Mouse (Mus musculus): ENCODE measurements around the gene Gm4307. TPM values are rescaled to one million over a fixed set of nuclear protein-coding genes. Genes with fewer than 3 reads are reported as not detected.

Gene Gm4307
- not detected for total RNA-seq (2023)

DNA sequence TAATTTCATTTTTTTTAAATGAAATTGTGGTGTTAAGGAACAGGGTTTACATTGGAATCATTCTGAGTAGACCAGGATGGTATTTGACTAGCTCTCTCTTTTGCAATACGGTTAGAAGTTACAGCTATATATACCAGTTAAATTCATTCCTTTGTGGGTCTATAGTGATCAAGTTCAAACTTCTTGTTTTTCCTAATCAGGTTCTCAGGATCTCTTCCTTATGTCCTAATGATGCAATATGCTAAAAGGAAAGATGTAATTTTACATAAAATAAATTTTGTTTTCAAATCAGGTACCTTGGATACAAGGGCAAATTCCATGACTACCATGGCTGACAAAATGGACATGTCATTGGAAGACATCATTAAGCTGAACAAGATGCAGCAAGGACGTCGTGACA, at the start of gene Gm4307:
Gm4307 (plus strand) TSS at position 301 of the 400 bp plus-strand sequence.

DNA sequence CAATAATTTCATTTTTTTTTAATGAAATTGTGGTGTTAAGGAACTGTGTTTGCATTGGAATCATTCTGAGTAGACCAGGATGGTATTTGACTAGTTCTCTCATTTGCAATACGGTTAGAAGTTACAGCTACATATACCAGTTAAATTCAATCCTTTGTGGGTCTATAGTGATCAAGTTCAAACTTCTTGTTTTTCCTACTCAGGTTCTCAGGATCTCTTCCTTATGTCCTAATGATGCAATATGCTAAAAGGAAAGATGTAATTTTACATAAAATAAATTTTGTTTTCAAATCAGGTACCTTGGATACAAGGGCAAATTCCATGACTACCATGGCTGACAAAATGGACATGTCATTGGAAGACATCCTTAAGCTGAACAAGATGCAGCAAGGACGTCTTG, 25.8 kb upstream of the Gm4307 start, which contains the start of gene Gm4301:
Gm4301 (plus strand) TSS at position 301 of the 400 bp plus-strand sequence.

DNA sequence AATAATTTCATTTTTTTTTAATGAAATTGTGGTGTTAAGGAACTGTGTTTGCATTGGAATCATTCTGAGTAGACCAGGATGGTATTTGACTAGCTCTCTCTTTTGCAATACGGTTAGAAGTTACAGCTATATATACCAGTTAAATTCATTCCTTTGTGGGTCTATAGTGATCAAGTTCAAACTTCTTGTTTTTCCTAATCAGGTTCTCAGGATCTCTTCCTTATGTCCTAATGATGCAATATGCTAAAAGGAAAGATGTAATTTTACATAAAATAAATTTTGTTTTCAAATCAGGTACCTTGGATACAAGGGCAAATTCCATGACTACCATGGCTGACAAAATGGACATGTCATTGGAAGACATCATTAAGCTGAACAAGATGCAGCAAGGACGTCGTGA, 20.6 kb upstream of the Gm4307 start, which contains the start of gene Gm4302:
Gm4302 (plus strand) TSS at position 301 of the 400 bp plus-strand sequence.

DNA sequence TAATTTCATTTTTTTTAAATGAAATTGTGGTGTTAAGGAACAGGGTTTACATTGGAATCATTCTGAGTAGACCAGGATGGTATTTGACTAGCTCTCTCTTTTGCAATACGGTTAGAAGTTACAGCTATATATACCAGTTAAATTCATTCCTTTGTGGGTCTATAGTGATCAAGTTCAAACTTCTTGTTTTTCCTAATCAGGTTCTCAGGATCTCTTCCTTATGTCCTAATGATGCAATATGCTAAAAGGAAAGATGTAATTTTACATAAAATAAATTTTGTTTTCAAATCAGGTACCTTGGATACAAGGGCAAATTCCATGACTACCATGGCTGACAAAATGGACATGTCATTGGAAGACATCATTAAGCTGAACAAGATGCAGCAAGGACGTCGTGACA, 15.5 kb upstream of the Gm4307 start, which contains the start of gene Gm4303:
Gm4303 (plus strand) TSS at position 301 of the 400 bp plus-strand sequence.

DNA sequence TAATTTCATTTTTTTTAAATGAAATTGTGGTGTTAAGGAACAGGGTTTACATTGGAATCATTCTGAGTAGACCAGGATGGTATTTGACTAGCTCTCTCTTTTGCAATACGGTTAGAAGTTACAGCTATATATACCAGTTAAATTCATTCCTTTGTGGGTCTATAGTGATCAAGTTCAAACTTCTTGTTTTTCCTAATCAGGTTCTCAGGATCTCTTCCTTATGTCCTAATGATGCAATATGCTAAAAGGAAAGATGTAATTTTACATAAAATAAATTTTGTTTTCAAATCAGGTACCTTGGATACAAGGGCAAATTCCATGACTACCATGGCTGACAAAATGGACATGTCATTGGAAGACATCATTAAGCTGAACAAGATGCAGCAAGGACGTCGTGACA, 10.3 kb upstream of the Gm4307 start, which contains the start of gene Gm4305:
Gm4305 (plus strand) TSS at position 301 of the 400 bp plus-strand sequence.

DNA sequence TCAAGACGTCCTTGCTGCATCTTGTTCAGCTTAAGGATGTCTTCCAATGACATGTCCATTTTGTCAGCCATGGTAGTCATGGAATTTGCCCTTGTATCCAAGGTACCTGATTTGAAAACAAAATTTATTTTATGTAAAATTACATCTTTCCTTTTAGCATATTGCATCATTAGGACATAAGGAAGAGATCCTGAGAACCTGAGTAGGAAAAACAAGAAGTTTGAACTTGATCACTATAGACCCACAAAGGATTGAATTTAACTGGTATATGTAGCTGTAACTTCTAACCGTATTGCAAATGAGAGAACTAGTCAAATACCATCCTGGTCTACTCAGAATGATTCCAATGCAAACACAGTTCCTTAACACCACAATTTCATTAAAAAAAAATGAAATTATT, 21.3 kb downstream of the Gm4307 start, which contains the start of gene Gm4312:
Gm4312 (minus strand) TSS at position 101 of the 400 bp plus-strand sequence.

Other genes with a start within 250 kb of the Gm4307 start
- gene Gm4301, start 25.7 kb upstream of the Gm4307 start, total RNA-seq (2023), result not detected
- gene Gm4302, start 20.5 kb upstream of the Gm4307 start, total RNA-seq (2023), result not detected
- not detected for gene Gm4303, start 15.4 kb upstream of the Gm4307 start, total RNA-seq (2023)
- not detected for gene Gm4305, start 10.2 kb upstream of the Gm4307 start, total RNA-seq (2023)
- gene Gm4312, start 21.2 kb downstream of the Gm4307 start, total RNA-seq (2023), result not detected
- 1 to 10 TPM; 4.7 to 6.8 TPM for gene Tmtc3, start 126.0 kb downstream of the Gm4307 start, total RNA-seq (2023)
- 1 to 10 TPM; 4.5 to 4.6 TPM for gene Cep290, start 126.2 kb downstream of the Gm4307 start, total RNA-seq (2023)
- 1 to 10 TPM; 5.3 to 5.5 TPM for gene 4930430F08Rik, start 229.1 kb downstream of the Gm4307 start, total RNA-seq (2023)
- gene 1700017N19Rik, start 229.1 kb downstream of the Gm4307 start, total RNA-seq (2023), result not detected

Data from neutrophil, adult 83 days (primary cell).